ENCODE assay signal across 9 mouse cellular contexts in the genomic region with DNA sequence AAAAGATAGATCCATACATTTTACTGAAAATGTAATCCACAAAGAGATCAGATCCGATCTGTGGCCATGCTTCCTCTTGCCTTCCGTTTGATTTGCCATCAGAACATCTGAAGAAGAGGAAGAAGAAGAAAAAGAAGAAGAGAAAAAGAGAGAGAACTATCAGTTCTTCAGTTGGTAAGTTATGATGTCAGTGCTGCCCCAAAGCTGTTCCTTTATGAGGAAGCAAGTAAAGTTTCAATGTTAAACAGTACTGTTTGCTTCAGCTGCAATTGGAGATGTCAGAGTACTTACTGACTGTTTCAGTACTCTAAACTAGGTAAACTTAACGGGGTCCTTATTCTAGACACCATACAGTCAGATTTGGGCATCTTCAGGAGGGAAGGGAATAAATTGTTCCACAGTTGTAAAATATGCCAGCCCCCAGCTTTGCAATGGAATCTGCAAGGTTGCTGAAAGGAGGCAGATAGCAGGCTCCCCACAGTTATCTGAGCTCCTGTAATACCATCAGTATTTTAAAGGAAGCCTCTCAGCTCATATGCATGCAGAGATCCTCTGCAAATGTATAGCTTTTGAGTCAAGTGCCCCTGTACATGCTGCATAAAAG. TPM values are rescaled to one million over a fixed set of nuclear protein-coding genes. Genes with fewer than 3 reads are reported as not detected.
DNase-seq lines count a peak whose midpoint lies in the region; ATAC-seq lines count a peak whose summit lies in the region.
"Had no signal": no experiment of that assay in that cellular context is flagged by ENCODE, and none has a peak within 500 bp of the region (broad histone marks: within the 10 kb centered on the region; RNA-seq: fewer than 3 reads in every experiment).

No protein-coding gene starts in this region.

- H3K36me3 ChIP-seq in limb, embryonic 12.5 days = no peaks in the 10 kb centered on the region
- no peaks in the 10 kb centered on the region for H3K36me3 ChIP-seq in limb, embryonic 10.5 days
- no peaks in the 10 kb centered on the region for H3K36me3 ChIP-seq in hindbrain, embryonic 12.5 days
- no peaks in the 10 kb centered on the region for H3K36me3 ChIP-seq in neural tube, embryonic 14.5 days (ENCODE audit: control insufficient read depth, insufficient read depth, low read length)

- H3K4me3 ChIP-seq in limb, embryonic 12.5 days (replicated peaks) = no peak overlapping the region
- no peak overlapping the region for H3K4me3 ChIP-seq in limb, embryonic 10.5 days
- peak overlapping the region; percentile 60 for H3K4me3 ChIP-seq in hindbrain, embryonic 12.5 days
- H3K4me3 ChIP-seq in neural tube, embryonic 14.5 days (ENCODE audit: low read depth, low read length) = peak overlapping the region; percentile 81

- H3K9me3 ChIP-seq in limb, embryonic 12.5 days = no peaks in the 10 kb centered on the region
- no peaks in the 10 kb centered on the region for H3K9me3 ChIP-seq in limb, embryonic 10.5 days (replicated peaks)
- no peaks in the 10 kb centered on the region for H3K9me3 ChIP-seq in hindbrain, embryonic 12.5 days (replicated peaks)
- H3K9me3 ChIP-seq in neural tube, embryonic 14.5 days (ENCODE audit: control insufficient read depth, low read length) = no peaks in the 10 kb centered on the region

- no peak overlapping the region for H3K27ac ChIP-seq in limb, embryonic 12.5 days
- H3K27ac ChIP-seq in limb, embryonic 10.5 days = no peak overlapping the region
- H3K27ac ChIP-seq in hindbrain, embryonic 12.5 days = peak overlapping the region; percentile 96
- peak overlapping the region; percentile 100 for H3K27ac ChIP-seq in neural tube, embryonic 14.5 days (ENCODE audit: low read depth, low read length)
- H3K27ac ChIP-seq: liver, embryonic 14.5 days had no signal

- no peak overlapping the region for H3K9ac ChIP-seq in limb, embryonic 12.5 days (replicated peaks)
- peak overlapping the region; percentile 80 for H3K9ac ChIP-seq in hindbrain, embryonic 12.5 days
- H3K9ac ChIP-seq in neural tube, embryonic 14.5 days (replicated peaks; ENCODE audit: low read depth, low read length) = peak overlapping the region; percentile 99
- H3K9ac ChIP-seq: liver, embryonic 14.5 days had no signal

- peak; percentile 18 to 51 for DNase-seq in cerebellum, adult 18-20 months
- no peak for DNase-seq in cerebellum, adult 11-12 months
- DNase-seq in limb, embryonic 10.5 days (ENCODE audit: low spot score) = no peak
- DNase-seq in adrenal gland, adult 8-10 months = no peak
- DNase-seq in adrenal gland, postnatal 10 days = no peak

- no peak for ATAC-seq in limb, embryonic 12.5 days (ENCODE audit: insufficient number of reproducible peaks, insufficient read depth, low FRiP score, low TSS enrichment, low read depth)
- ATAC-seq in hindbrain, embryonic 12.5 days (ENCODE audit: low FRiP score) = no peak
- ATAC-seq in neural tube, embryonic 14.5 days (ENCODE audit: low read depth) = no peak

- H3K4me2 ChIP-seq in limb, embryonic 12.5 days = 0 out of 2 replicates have a peak overlapping the region, but pooled peaks have one; percentile 78
- H3K4me2 ChIP-seq in hindbrain, embryonic 12.5 days (replicated peaks) = peak overlapping the region; percentile 69
- H3K4me2 ChIP-seq in neural tube, embryonic 14.5 days (ENCODE audit: low read depth, low read length) = peak overlapping the region; percentile 89

- peaks cover 7% of the 10 kb centered on the region; the same call in 1 of the 2 replicates for H3K27me3 ChIP-seq in limb, embryonic 12.5 days
- H3K27me3 ChIP-seq in limb, embryonic 10.5 days (ENCODE audit: low read depth, poor library complexity, severe bottlenecking) = peaks cover 21% of the 10 kb centered on the region
- no peaks in the 10 kb centered on the region for H3K27me3 ChIP-seq in hindbrain, embryonic 12.5 days
- no peaks in the 10 kb centered on the region for H3K27me3 ChIP-seq in neural tube, embryonic 14.5 days (ENCODE audit: control insufficient read depth, insufficient read depth, low read length)

- peaks cover 3% of the 10 kb centered on the region; the same call in 1 of the 2 replicates for H3K4me1 ChIP-seq in limb, embryonic 12.5 days (replicated peaks)
- 0 out of 2 replicates have a peak, but pooled peaks cover 3% of the 10 kb centered on the region for H3K4me1 ChIP-seq in limb, embryonic 10.5 days
- peaks cover 10% of the 10 kb centered on the region for H3K4me1 ChIP-seq in hindbrain, embryonic 12.5 days
- H3K4me1 ChIP-seq in neural tube, embryonic 14.5 days (ENCODE audit: control insufficient read depth, insufficient read depth, low read length) = peaks cover 18% of the 10 kb centered on the region

- whole genome bisulfite sequencing in limb, embryonic 12.5 days = 72% methylated on average over 3 of the region's 3 CpGs
- WGBS in limb, embryonic 10.5 days = 72% methylated on average over 3 of the region's 3 CpGs
- 80% methylated on average over 3 of the region's 3 CpGs for WGBS in hindbrain, embryonic 12.5 days
- WGBS in neural tube, embryonic 14.5 days = 68% methylated on average over 3 of the region's 3 CpGs

RNA-seq across cellular contexts. Expression of gene Gpr85, which starts 2.7 kb away (rescaled TPM):
- polyA plus RNA-seq in limb, embryonic 12.5 days (2016; fragmentation: Nextera tagmentation; extraction: Ambion mirVana) = 5.1 and 5.8 TPM in 2 replicates
- 1.6 and 2.4 TPM in 2 replicates for polyA plus RNA-seq in limb, embryonic 10.5 days (2016; fragmentation: Nextera tagmentation; extraction: Ambion mirVana)
- polyA plus RNA-seq in hindbrain, embryonic 12.5 days (2016; fragmentation: Nextera tagmentation; extraction: Ambion mirVana) = 36.2 and 42.5 TPM in 2 replicates
- 138 and 146 TPM in 2 replicates for polyA plus RNA-seq in neural tube, embryonic 14.5 days (2014; fragmentation: Nextera tagmentation; extraction: Ambion mirVana)
- 1 to 10 TPM; 1.6 to 2.5 (median 2.0) TPM for total RNA-seq in adrenal gland, adult 8-10 months (2022)
- 1 to 10 TPM; 1.2 to 2.2 TPM for total RNA-seq in adrenal gland, postnatal 10 days (2021)

RNA-seq across cellular contexts. Expression of gene 2610001J05Rik, which starts 34.2 kb away (rescaled TPM):
- 99.3 and 100.0 TPM in 2 replicates for polyA plus RNA-seq in limb, embryonic 12.5 days (2016; fragmentation: Nextera tagmentation; extraction: Ambion mirVana)
- polyA plus RNA-seq in limb, embryonic 10.5 days (2016; fragmentation: Nextera tagmentation; extraction: Ambion mirVana) = 79.6 and 87.5 TPM in 2 replicates
- polyA plus RNA-seq in hindbrain, embryonic 12.5 days (2016; fragmentation: Nextera tagmentation; extraction: Ambion mirVana) = 80.6 and 88.6 TPM in 2 replicates
- polyA plus RNA-seq in neural tube, embryonic 14.5 days (2014; fragmentation: Nextera tagmentation; extraction: Ambion mirVana) = 65.9 and 68.2 TPM in 2 replicates
- total RNA-seq in adrenal gland, adult 8-10 months (2022) = 10 to 100 TPM; 39.4 to 59.3 (median 53.6) TPM
- total RNA-seq in adrenal gland, postnatal 10 days (2021) = 10 to 100 TPM; 38.2 to 45.3 TPM

Comparison
In these comparisons a context has a peak if more than half of its experiments do, and no peak if none do; other contexts are left out.
1. DNase-seq: peak in cerebellum, adult 18-20 months (2 of 2); none in cerebellum, adult 11-12 months (single experiment), limb, embryonic 10.5 days (single experiment), adrenal gland, adult 8-10 months (single experiment) and adrenal gland, postnatal 10 days (single experiment).
2. H3K27ac ChIP-seq: peak in hindbrain, embryonic 12.5 days (single experiment) and neural tube, embryonic 14.5 days (single experiment); none in limb, embryonic 12.5 days (single experiment) and limb, embryonic 10.5 days (single experiment).
3. H3K4me3 ChIP-seq: peak in hindbrain, embryonic 12.5 days (single experiment) and neural tube, embryonic 14.5 days (single experiment); none in limb, embryonic 12.5 days (single experiment) and limb, embryonic 10.5 days (single experiment).
4. Peak in every context shown above with its lines, with median percentiles within 50 percentile points of each other: H3K4me2 ChIP-seq.